Mouse (Mus musculus) layer of hippocampus, adult 9-11 months (tissue): ENCODE measurements at regions not wholly inside any gene's neighbourhood (a gene's known extent, or its start where the extent isn't known, plus 50 kb on each side); places are given as distances from the start of the nearest gene placed in this dataset.

Experiments
- DNase-seq: peaks from one replicate; pipeline ENCODE4 v3.0.0; 2022

GRCm38 (mm10) chr4:9132356-9132755, 893.5 kb upstream of the Car8 start:
- DNase-seq, result peak; percentile 56

- peak; percentile 71 for DNase-seq
Measured at GRCm38 (mm10) chr4:9131610-9132009, 892.8 kb upstream of the Car8 start.

- DNase-seq, result no peak
Measured at GRCm38 (mm10) chr4:9125236-9125963, 886.6 kb upstream of the Car8 start.

- DNase-seq, result no peak
Measured at GRCm38 (mm10) chr4:9124586-9125232, 885.9 kb upstream of the Car8 start.

GRCm38 (mm10) chr4:9124109-9124508, 885.3 kb upstream of the Car8 start:
- no peak for DNase-seq

- no peak for DNase-seq
Measured at GRCm38 (mm10) chr4:9123396-9124031, 884.7 kb upstream of the Car8 start.

- no peak for DNase-seq
Measured at GRCm38 (mm10) chr4:9122639-9123286, 883.9 kb upstream of the Car8 start.

GRCm38 (mm10) chr4:9116955-9117647, 878.3 kb upstream of the Car8 start:
- no peak for DNase-seq

GRCm38 (mm10) chr4:9115874-9116273, 877.0 kb upstream of the Car8 start:
- DNase-seq, result peak; percentile 75

GRCm38 (mm10) chr4:9113982-9114381, 875.1 kb upstream of the Car8 start:
- no peak for DNase-seq

GRCm38 (mm10) chr4:9110355-9110754, 871.5 kb upstream of the Car8 start:
- peak; percentile 78 for DNase-seq

- DNase-seq, result peak; percentile 82
Measured at GRCm38 (mm10) chr4:9107295-9107694, 868.5 kb upstream of the Car8 start.

- no peak for DNase-seq
Measured at GRCm38 (mm10) chr4:9106778-9107177, 867.9 kb upstream of the Car8 start.

- no peak for DNase-seq
Measured at GRCm38 (mm10) chr4:9104657-9105056, 865.8 kb upstream of the Car8 start.

GRCm38 (mm10) chr4:9103958-9104357, 865.1 kb upstream of the Car8 start:
- no peak for DNase-seq

GRCm38 (mm10) chr4:9096809-9097700, 858.2 kb upstream of the Car8 start:
- DNase-seq, result peak; percentile 79

- DNase-seq, result no peak
Measured at GRCm38 (mm10) chr4:9096274-9096673, 857.4 kb upstream of the Car8 start.

GRCm38 (mm10) chr4:9095646-9096045, 856.8 kb upstream of the Car8 start:
- peak; percentile 51 for DNase-seq

GRCm38 (mm10) chr4:9094522-9094921, 855.7 kb upstream of the Car8 start:
- no peak for DNase-seq

GRCm38 (mm10) chr4:9094076-9094475, 855.2 kb upstream of the Car8 start:
- no peak for DNase-seq

GRCm38 (mm10) chr4:9083526-9083925, 844.7 kb upstream of the Car8 start:
- no peak for DNase-seq
